Mouse (Mus musculus): ENCODE measurements around the gene Sec24a.
"Not testable (repeated sequence)": the region's sequence is repeated elsewhere in the genome, so short reads cannot be mapped to it uniquely, and the experiment has no call there.

Gene Sec24a

DNA sequence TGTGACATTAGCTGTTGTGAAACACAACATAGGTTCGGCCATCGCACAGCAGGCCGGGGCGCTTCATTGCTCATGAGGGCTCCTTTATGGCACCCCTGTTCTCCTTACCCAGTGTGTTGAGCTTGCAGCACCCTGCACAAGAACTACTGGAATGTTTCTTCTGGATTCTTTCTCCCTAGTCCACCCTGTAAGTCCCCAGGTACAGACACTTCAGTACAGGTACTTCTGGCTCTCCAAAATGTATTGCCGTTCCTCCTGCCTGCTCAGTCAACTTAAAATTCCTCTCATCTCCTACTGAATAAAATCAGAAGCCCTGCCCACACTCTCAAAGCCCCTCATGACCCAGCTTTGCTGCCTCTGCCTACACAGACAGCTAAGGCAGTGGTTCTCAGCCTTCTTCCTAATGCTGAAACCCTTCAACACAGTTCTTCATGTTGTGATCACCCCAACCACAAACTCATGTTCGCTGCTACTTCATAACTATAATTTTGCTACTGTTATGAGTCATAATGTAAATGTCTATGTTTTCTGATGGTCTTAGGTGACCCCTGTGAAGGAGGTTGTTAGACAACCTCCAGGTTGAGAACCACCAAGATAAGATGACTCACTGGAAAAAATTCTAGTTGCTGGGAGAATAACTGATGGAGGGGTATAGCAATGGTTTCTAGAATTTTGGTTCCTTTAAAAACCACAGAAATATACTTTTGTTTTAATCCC is 3.3 kb downstream of the Sec24a start:
- no peak for DNase-seq (ENCODE audit: extremely low read depth, insufficient read length, low spot score)

DNA sequence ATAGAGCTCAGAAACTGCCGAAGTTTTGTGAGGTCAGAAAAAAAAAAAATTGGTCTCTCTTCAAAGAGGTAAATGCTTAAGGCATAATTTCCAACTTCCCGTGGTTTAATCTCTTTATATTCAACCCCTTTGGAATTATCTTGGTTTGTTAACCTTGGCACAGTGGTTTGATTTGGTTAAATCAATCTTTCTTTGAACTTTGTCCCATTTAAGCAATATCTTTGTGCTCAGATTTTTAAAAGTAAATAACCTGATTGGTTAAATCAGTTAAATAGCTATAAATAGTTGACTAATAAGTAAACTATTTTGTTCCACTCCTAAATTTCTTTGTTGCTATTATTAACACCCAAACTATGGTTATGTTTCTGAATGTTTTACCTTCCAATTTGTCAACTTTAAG is 4.2 kb downstream of the Sec24a start:
- no peak for DNase-seq (ENCODE audit: extremely low read depth, insufficient read length, low spot score)

DNA sequence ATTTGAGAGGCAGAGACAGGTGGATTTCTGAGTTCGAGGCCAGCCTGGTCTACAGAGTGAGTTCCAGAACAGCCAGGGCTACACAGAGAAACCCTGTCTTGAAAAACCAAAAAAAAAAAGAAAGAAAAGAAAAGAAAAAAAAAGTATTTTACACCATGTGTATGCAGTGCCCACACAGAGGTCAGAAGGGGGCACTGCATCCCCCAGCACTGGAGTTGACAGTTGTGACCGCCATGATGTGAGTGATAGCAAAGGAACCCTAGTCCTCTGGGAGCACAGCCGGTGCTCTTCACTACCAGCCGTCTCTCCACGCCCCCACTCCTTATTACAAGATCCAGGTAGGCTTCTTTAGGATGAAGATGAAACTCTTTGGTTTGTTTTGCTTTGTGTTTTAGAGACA is 5.2 kb downstream of the Sec24a start:
- not testable (repeated sequence) for DNase-seq (ENCODE audit: extremely low read depth, insufficient read length, low spot score)

DNA sequence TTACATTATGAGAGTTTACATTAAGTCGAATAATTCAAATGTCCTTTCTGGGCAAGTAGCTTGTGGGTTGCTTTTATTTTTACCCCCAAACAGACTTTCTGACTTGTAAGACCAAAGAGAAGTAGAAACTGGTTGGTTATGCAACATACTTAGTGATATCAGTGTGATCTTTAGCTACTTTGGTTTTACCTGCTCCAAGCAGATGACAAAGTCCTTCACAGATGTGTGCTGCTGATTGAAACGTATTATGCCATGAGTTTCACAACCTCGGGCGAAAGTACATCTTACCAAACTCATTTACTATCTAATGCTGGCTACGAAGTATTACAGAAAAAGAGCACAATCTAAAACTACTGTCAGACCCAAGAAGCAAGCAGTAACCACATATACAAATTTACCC is 5.8 kb downstream of the Sec24a start:
- DNase-seq (ENCODE audit: extremely low read depth, insufficient read length, low spot score): no peak

- DNase-seq (ENCODE audit: extremely low read depth, insufficient read length, low spot score): no peak
These were observed 6.4 kb downstream of the Sec24a start for GRCm38 (mm10) chr11:51757023-51757422.

DNA sequence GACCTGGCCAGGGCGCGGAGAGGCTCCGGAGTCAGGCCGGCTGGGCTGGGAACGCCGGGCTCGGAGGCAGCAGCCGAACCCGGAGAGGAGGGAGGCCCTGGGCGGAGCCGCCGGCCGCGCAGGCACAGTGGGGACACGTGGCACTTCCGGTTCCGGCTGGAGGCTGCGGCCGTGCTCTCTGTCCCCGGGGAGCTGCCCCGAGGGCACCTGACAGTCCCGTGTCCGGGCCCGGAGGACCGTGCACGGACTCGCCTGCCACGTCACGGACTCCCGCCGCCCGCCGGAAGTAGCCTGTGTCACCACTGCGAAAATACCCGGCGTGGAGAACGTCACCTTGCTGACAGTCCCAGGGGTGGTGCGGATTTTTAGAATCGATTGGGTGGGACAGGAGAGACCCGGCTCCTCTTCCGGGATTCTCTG is 7.1 kb downstream of the Sec24a start:
- peak; percentile 94 for DNase-seq (ENCODE audit: extremely low read depth, insufficient read length, low spot score)

DNA sequence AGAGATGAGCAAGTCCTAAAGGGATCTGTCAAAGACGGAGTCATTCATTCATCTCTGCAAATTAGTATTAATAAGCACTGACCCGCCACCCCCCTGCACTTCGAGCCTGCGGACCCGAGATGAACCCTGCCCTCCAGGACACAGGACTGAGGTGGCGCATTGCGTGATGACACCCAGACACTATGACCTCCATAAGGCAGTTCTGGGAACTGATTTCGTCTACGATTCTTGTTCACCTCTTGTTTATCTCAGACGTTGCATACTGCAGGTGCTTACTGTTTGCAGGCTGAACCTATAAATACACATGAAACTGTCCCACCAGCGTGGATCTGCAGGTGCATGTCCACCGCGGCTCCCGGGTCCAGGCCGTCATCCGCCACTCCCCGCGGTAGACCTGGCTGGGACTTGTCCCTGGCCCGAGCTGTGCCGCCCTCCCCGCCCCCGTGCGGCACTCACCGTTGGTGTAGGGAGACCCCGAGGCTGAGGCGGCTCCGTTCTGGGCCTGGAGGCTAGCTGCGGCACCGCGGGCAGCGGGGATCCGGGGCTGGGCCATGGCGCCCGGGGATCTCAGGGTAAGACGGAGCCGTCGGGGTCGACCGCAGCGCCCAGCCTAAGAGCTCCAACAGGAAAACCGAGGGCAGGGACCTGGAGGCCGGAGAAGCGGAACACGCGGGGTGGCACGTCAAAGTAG is 7.7 kb downstream of the Sec24a start:
- no peak for DNase-seq (ENCODE audit: extremely low read depth, insufficient read length, low spot score)

DNA sequence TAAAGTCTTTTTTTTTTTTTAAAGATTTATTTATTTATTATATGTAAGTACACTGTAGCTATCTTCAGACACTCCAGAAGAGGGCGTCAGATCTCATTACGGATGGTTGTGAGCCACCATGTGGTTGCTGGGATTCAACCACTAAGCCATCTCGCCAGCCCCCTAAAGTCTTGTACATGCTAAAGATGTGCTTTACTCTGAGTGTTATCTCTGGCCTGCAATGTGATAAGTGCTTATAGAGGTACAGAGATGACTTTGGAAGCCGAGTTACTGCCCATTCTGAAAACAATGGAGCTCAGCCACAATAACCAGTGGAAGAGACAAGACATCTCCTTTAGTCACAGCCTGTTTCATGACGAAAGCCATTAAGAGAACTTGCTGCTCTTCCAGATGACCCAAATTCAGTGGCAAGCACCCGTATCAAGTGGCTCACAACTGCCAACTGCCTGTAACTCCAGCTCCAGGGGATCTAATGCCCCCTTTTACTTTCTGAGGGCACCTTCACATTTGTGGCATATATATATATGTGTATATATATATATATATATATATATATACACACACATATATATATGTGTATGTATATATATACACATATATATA is 11.7 kb downstream of the Sec24a start:
- not testable (repeated sequence) for DNase-seq (ENCODE audit: extremely low read depth, insufficient read length, low spot score)

- no peak for DNase-seq (ENCODE audit: extremely low read depth, insufficient read length, low spot score)
These were observed 17.3 kb downstream of the Sec24a start for GRCm38 (mm10) chr11:51746096-51746495.

GRCm38 (mm10) chr11:51740701-51741100 is 22.7 kb downstream of the Sec24a start:
- DNase-seq (ENCODE audit: extremely low read depth, insufficient read length, low spot score): no peak

GRCm38 (mm10) chr11:51738651-51739403 is 24.6 kb downstream of the Sec24a start:
- DNase-seq (ENCODE audit: extremely low read depth, insufficient read length, low spot score): no peak

- not testable (repeated sequence) for DNase-seq (ENCODE audit: extremely low read depth, insufficient read length, low spot score)
These were observed 29.2 kb downstream of the Sec24a start for GRCm38 (mm10) chr11:51734218-51734617.

- no peak for DNase-seq (ENCODE audit: extremely low read depth, insufficient read length, low spot score)
These were observed 30.6 kb downstream of the Sec24a start for GRCm38 (mm10) chr11:51732883-51733282.

GRCm38 (mm10) chr11:51721066-51721465 is 42.4 kb downstream of the Sec24a start:
- no peak for DNase-seq (ENCODE audit: extremely low read depth, insufficient read length, low spot score)

DNA sequence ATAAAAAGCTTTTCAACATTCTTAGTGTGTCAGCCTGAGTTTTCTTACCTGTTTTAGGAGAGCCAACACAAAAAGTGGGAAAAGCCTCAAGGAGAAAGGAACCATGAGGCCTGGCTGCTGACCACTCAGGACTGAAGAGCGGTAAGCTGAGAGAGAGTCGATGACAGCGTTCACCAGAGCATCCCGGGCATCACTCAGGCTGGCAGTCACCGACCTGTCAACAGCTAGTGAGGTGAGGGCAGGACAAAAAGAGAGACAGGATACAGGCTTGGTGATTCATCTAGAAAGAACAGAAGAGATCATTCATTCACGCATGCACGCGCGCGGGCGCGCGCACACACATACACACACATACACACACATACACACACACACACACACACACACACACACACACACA is 56.4 kb downstream of the Sec24a start:
- DNase-seq (ENCODE audit: extremely low read depth, insufficient read length, low spot score): no peak

GRCm38 (mm10) chr11:51706451-51706850 is 57.0 kb downstream of the Sec24a start:
- no peak for DNase-seq (ENCODE audit: extremely low read depth, insufficient read length, low spot score)

GRCm38 (mm10) chr11:51703379-51703998 is 59.9 kb downstream of the Sec24a start:
- peak; percentile 77 for DNase-seq (ENCODE audit: extremely low read depth, insufficient read length, low spot score)

- DNase-seq (ENCODE audit: extremely low read depth, insufficient read length, low spot score): no peak
These were observed 60.6 kb downstream of the Sec24a start for GRCm38 (mm10) chr11:51702831-51703230.

- DNase-seq (ENCODE audit: extremely low read depth, insufficient read length, low spot score): no peak
These were observed 68.5 kb downstream of the Sec24a start for GRCm38 (mm10) chr11:51694984-51695383.

GRCm38 (mm10) chr11:51690597-51690996 is 72.8 kb downstream of the Sec24a start:
- DNase-seq (ENCODE audit: extremely low read depth, insufficient read length, low spot score): not testable (repeated sequence)

DNA sequence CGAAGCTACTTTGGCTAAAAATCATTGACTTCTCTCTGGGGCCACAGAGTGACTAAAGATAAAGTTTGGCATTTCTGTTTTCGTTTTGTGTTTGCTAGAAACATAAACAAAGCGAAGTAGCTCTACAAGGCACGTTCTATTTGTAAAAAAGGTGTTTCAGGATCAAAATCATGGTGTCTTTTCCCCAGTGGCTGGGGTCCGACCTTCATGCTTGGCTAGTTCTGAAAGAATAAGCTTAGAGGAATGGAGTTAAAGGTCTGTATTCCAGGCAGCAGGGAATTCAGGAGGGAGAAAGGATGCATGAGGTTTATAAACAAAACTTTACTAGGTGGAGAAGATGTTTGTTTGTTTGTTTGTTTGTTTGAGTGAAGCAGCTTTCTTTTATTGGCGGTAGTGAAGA is 74.1 kb downstream of the Sec24a start:
- no peak for DNase-seq (ENCODE audit: extremely low read depth, insufficient read length, low spot score)

Measured in 3134 (cell line).